Mouse (Mus musculus) megakaryocyte progenitor cell, adult 5-6 weeks (primary cell): Measurements from ENCODE around the gene Zfp207. TPM values are rescaled to one million over a fixed set of nuclear protein-coding genes. Genes with fewer than 3 reads are reported as not detected.
"Not testable (repeated sequence)": the region's sequence is repeated elsewhere in the genome, so short reads cannot be mapped to it uniquely, and the experiment has no call there.

Experiments used
- ATAC-seq: replicated peaks from 2 replicates; pipeline ENCODE4 v1.8.0; 2016; ENCODE audit warnings: mild to moderate bottlenecking, moderate TSS enrichment, inconsistent platforms; ENCODE audit not compliant: poor library complexity
- total RNA-seq, 2 experiments: library from RNA; stranded (forward) in 1 of 2; stranded (reverse) in 1 of 2; fragments of 157-497, 149-512 nt in 1 of 2; fragments of 200-1000 nt in 1 of 2; gene quantifications; 2 replicates each; pipeline versions ENCODE4 v1.2.3 to v1.2.4; 2015 to 2017

The Zfp207 gene
- 389 and 414 TPM in 2 replicates for total RNA-seq (2015)
- 215 and 254 TPM in 2 replicates for total RNA-seq (2017)

GRCm38 (mm10) chr11:80383019-80383625, at the start of gene Zfp207:
TSS of gene Zfp207 (plus strand) at chr11:80383279.
- ATAC-seq: peak; percentile 88

- no peak for ATAC-seq
These were observed 47.3 kb upstream of the Zfp207 start for GRCm38 (mm10) chr11:80335609-80336350.

GRCm38 (mm10) chr11:80336351-80336730, 46.7 kb upstream of the Zfp207 start:
- ATAC-seq: no peak

- no peak for ATAC-seq
These were observed 40.6 kb upstream of the Zfp207 start for GRCm38 (mm10) chr11:80342482-80342881.

- ATAC-seq: peak; percentile 95
These were observed 31.1 kb upstream of the Zfp207 start for GRCm38 (mm10) chr11:80351832-80352430.

GRCm38 (mm10) chr11:80354832-80355231, 28.2 kb upstream of the Zfp207 start:
- peak; percentile 76 for ATAC-seq

GRCm38 (mm10) chr11:80368949-80369348, 14.1 kb upstream of the Zfp207 start:
- no peak for ATAC-seq

GRCm38 (mm10) chr11:80376651-80377050, 6.4 kb upstream of the Zfp207 start:
- no peak for ATAC-seq

GRCm38 (mm10) chr11:80377712-80378451, 5.2 kb upstream of the Zfp207 start, which contains the start of gene 5730455P16Rik:
TSS of gene 5730455P16Rik (minus strand) at chr11:80378034.
- peak; percentile 93 for ATAC-seq

GRCm38 (mm10) chr11:80378452-80379068, 4.5 kb upstream of the Zfp207 start:
- not testable (repeated sequence) for ATAC-seq

GRCm38 (mm10) chr11:80379184-80379583, 3.9 kb upstream of the Zfp207 start:
- ATAC-seq: not testable (repeated sequence)

- peak; percentile 18 for ATAC-seq
These were observed 457 bp upstream of the Zfp207 start for GRCm38 (mm10) chr11:80382626-80383018.

GRCm38 (mm10) chr11:80383626-80384046, 557 bp downstream of the Zfp207 start:
- ATAC-seq: peak; percentile 59

GRCm38 (mm10) chr11:80384461-80384860, 1.4 kb downstream of the Zfp207 start:
- no peak for ATAC-seq

GRCm38 (mm10) chr11:80385055-80385454, 2.0 kb downstream of the Zfp207 start:
- no peak for ATAC-seq

GRCm38 (mm10) chr11:80386790-80387189, 3.7 kb downstream of the Zfp207 start:
- no peak for ATAC-seq

GRCm38 (mm10) chr11:80389885-80390284, 6.8 kb downstream of the Zfp207 start:
- no peak for ATAC-seq

- peak; percentile 23; the same call in 1 of the 2 replicates for ATAC-seq
These were observed 8.5 kb downstream of the Zfp207 start for GRCm38 (mm10) chr11:80391407-80392120.

GRCm38 (mm10) chr11:80395930-80396329, 12.9 kb downstream of the Zfp207 start:
- ATAC-seq: no peak

GRCm38 (mm10) chr11:80396617-80397016, 13.5 kb downstream of the Zfp207 start:
- ATAC-seq: no peak
